Mouse (Mus musculus): Measurements from ENCODE around the gene 1700049E17Rik1. TPM values are rescaled to one million over a fixed set of nuclear protein-coding genes. Genes with fewer than 3 reads are reported as not detected.
"Not testable (repeated sequence)": the region's sequence is repeated elsewhere in the genome, so short reads cannot be mapped to it uniquely, and the experiment has no call there.

Gene 1700049E17Rik1
- polyA plus RNA-seq (2012; rRNA removed) = not detected in 2 replicates

GRCm38 (mm10) chr14:41924649-41925048 is at the start of gene 1700049E17Rik1:
TSS of gene 1700049E17Rik1 (plus strand) at chr14:41924949.
- not testable (repeated sequence) for DNase-seq (ENCODE audit: low read depth)

GRCm38 (mm10) chr14:41907190-41907589 is 17.6 kb upstream of the 1700049E17Rik1 start, which contains the start of gene Gm7980:
TSS of gene Gm7980 (minus strand) at chr14:41907290.
- not testable (repeated sequence) for DNase-seq (ENCODE audit: low read depth)

GRCm38 (mm10) chr14:41943695-41944094 is 18.9 kb downstream of the 1700049E17Rik1 start, which contains the start of gene 1700024B05Rik:
TSS of gene 1700024B05Rik (plus strand) at chr14:41943995.
- DNase-seq (ENCODE audit: low read depth) = not testable (repeated sequence)

- not testable (repeated sequence) for DNase-seq (ENCODE audit: low read depth)
These were observed 39.3 kb downstream of the 1700049E17Rik1 start for GRCm38 (mm10) chr14:41964095-41964494.

GRCm38 (mm10) chr14:41967827-41968226 is 43.1 kb downstream of the 1700049E17Rik1 start, which contains the start of gene Gm6401:
TSS of gene Gm6401 (minus strand) at chr14:41967927.
- not testable (repeated sequence) for DNase-seq (ENCODE audit: low read depth)

- not testable (repeated sequence) for DNase-seq (ENCODE audit: low read depth)
These were observed 43.8 kb downstream of the 1700049E17Rik1 start for GRCm38 (mm10) chr14:41968596-41968995.

Other genes starting within 250 kb of the 1700049E17Rik1 start
- not detected in 2 replicates for gene Gm8068, start 223.1 kb upstream of the 1700049E17Rik1 start, polyA plus RNA-seq (2012; rRNA removed)
- gene Gm7929, start 174.3 kb upstream of the 1700049E17Rik1 start, polyA plus RNA-seq (2012; rRNA removed) = not detected in 2 replicates
- not detected in 2 replicates for gene Gm47189, start 152.5 kb upstream of the 1700049E17Rik1 start, polyA plus RNA-seq (2012; rRNA removed)
- not detected in 2 replicates for gene Gm7980, start 17.7 kb upstream of the 1700049E17Rik1 start, polyA plus RNA-seq (2012; rRNA removed)
- not detected in 2 replicates for gene 1700024B05Rik, start 19.0 kb downstream of the 1700049E17Rik1 start, polyA plus RNA-seq (2012; rRNA removed)
- gene Gm6401, start 43.0 kb downstream of the 1700049E17Rik1 start, polyA plus RNA-seq (2012; rRNA removed) = not detected in 2 replicates
- not detected in 2 replicates for gene Gm3543, start 58.4 kb downstream of the 1700049E17Rik1 start, polyA plus RNA-seq (2012; rRNA removed)
- gene Gm7951, start 192.4 kb downstream of the 1700049E17Rik1 start, polyA plus RNA-seq (2012; rRNA removed) = not detected in 2 replicates
- gene Gm17027, start 237.7 kb downstream of the 1700049E17Rik1 start, polyA plus RNA-seq (2012; rRNA removed) = not detected in 2 replicates